Mouse (Mus musculus) myocyte (in vitro differentiated cells): ENCODE data around the gene Clspn.

Experiments used
- MAX ChIP-seq: IDR thresholded peaks from one replicate; pipeline ENCODE4 v1.6.1; 2011; ENCODE audit warnings: low read depth, mild to moderate bottlenecking, control low read depth
- MYOG ChIP-seq, 3 experiments: IDR thresholded peaks; one replicate each; pipeline ENCODE4 v1.6.1; 2011; ENCODE audit warnings: control low read depth in 2 of 3, low read depth in 2 of 3, mild to moderate bottlenecking in 2 of 3; ENCODE audit not compliant: insufficient read length in 2 of 3, control insufficient read depth in 1 of 3, insufficient read depth in 1 of 3
- POLR2A ChIP-seq: IDR thresholded peaks from one replicate; pipeline ENCODE4 v1.6.1; 2011; ENCODE audit warnings: low read depth, mild to moderate bottlenecking, control low read depth, moderate library complexity; ENCODE audit not compliant: insufficient read length
- SRF ChIP-seq: IDR thresholded peaks from one replicate; pipeline ENCODE4 v1.6.1; 2011; ENCODE audit warnings: low read depth; ENCODE audit not compliant: control insufficient read depth, insufficient read length

- TF ChIP-seq POLR2A (no peak), MAX (no peak), MYOG (IDR thresholded peaks at IDR 0.05; ENCODE audit: control insufficient read depth in 1 of 3, insufficient read depth in 1 of 3, insufficient read length in 2 of 3, low read depth in 2 of 3) (no peak), SRF (no peak)
Measured at GRCm38 (mm10) chr4:126605751-126606150, 49.0 kb downstream of the Clspn start.
